Mouse (Mus musculus): ENCODE data around the gene Ajuba.

The Ajuba gene

DNA sequence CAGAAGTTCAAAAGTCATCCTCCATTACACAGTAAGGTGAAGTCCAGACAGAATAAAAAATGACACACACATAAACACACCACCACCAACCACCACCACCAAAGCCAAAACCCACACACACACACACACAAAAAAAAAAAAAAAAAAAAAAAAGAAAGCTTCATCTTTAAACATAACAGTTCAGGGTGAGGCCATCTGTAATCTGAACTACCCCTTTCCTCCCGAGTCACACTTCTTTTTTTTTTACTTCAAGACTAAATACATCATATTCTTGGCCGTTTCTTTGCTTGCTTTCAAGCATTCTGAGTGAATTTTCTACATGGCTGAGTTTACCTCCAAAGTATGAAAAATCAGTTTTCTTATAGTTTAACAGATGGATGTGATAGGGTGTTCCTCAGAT, 24.2 kb upstream of the Ajuba start:
- no peaks in the 10 kb centered on the region for H3K9me3 ChIP-seq (ENCODE audit: low read length)
- H3K4me1 ChIP-seq (replicated peaks; ENCODE audit: low read depth, low read length) = peaks cover 36% of the 10 kb centered on the region
- H3K27me3 ChIP-seq (ENCODE audit: insufficient read depth, low read length) = no peaks in the 10 kb centered on the region
- H3K36me3 ChIP-seq (ENCODE audit: insufficient read depth, low read length) = peaks cover 6% of the 10 kb centered on the region; the same call in 1 of the 2 replicates
- no peak overlapping the region for H3K4me3 ChIP-seq (replicated peaks; ENCODE audit: low read length)
- TF ChIP-seq POU5F1 (IDR thresholded peaks at IDR 0.05; ENCODE audit: borderline replicate concordance, low read length) (no peak), NANOG (IDR thresholded peaks at IDR 0.05; ENCODE audit: borderline replicate concordance, low read length) (no peak), CTCF (conservative IDR thresholded peaks at IDR 0.05; ENCODE audit: low read length) (no peak)

DNA sequence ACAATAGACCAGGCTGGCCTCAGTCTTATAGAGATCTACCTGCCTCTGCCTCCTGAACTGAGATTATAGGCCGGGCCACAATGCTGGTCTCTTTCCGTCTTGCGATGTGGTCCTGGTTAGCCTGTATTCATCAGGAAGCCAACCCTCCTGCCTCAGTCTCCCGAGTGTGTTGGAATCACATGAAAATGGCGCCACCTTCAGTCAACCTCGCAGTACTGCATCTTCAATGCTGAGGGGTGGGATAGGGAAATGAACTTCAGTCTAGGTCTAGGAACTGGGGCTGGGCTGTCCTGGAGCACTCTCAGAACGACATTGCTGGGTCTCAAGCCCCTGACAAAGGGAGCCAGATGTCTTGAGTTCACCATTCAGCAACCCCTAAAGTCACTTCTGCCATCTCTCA, 19.7 kb upstream of the Ajuba start:
- no peaks in the 10 kb centered on the region for H3K9me3 ChIP-seq (ENCODE audit: low read length)
- peaks cover 40% of the 10 kb centered on the region for H3K4me1 ChIP-seq (replicated peaks; ENCODE audit: low read depth, low read length)
- H3K27me3 ChIP-seq (ENCODE audit: insufficient read depth, low read length) = peaks cover 14% of the 10 kb centered on the region
- H3K4me3 ChIP-seq (replicated peaks; ENCODE audit: low read length) = no peak overlapping the region
- peaks cover 6% of the 10 kb centered on the region; the same call in 1 of the 2 replicates for H3K36me3 ChIP-seq (ENCODE audit: insufficient read depth, low read length)
- TF ChIP-seq NANOG (IDR thresholded peaks at IDR 0.05; ENCODE audit: borderline replicate concordance, low read length) (no peak), CTCF (conservative IDR thresholded peaks at IDR 0.05; ENCODE audit: low read length) (peak; percentile 59)

DNA sequence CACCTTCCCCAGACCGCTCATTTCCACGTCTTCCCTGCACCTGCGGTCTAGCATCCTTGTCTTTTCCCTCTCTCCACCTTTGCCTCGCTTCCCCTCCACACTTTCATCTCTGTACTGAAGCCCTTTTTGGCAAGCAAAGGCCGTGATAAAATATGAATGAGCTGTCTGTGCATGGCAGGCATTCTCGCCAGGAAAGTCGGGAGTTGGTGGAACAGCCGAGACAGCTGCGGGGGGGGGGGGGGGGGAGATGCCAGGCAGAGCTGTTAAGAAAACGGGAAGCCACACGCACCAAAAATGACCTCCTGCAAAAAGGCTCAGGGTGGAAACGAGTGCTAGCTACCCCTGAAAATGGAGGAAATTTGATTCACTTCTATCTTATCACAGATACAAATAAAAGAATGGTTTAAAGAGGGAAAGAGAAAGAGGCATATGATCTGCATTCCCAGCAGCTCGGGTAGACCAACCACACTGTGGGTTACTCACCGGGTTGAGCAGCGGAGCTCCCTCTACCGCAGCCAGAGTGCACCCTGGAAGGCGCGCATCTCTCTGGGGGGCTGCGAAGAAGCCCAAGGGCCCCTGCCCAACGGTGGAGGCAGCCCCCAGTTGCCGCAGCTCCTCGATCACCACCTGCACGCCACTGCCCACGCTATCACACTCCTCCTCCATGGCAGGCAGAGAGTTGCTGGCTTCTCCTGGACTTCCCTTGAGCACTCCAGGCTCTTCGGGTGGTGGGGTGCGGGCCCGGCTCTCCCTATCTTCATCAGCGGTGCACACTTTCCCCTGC, 17.5 kb upstream of the Ajuba start:
- Histone ChIP-seq H3K9me3 (ENCODE audit: low read length) (no peaks in the 10 kb centered on the region), H3K36me3 (ENCODE audit: insufficient read depth, low read length) (peaks cover 13% of the 10 kb centered on the region), H3K27me3 (ENCODE audit: insufficient read depth, low read length) (peaks cover 14% of the 10 kb centered on the region), H3K4me1 (replicated peaks; ENCODE audit: low read depth, low read length) (peaks cover 53% of the 10 kb centered on the region), H3K4me3 (replicated peaks; ENCODE audit: low read length) (peak overlapping the region; percentile 77)
- TF ChIP-seq POU5F1 (IDR thresholded peaks at IDR 0.05; ENCODE audit: borderline replicate concordance, low read length) = no peak
- no peak for TF ChIP-seq CTCF (conservative IDR thresholded peaks at IDR 0.05; ENCODE audit: low read length)
- no peak for TF ChIP-seq NANOG (IDR thresholded peaks at IDR 0.05; ENCODE audit: borderline replicate concordance, low read length)

DNA sequence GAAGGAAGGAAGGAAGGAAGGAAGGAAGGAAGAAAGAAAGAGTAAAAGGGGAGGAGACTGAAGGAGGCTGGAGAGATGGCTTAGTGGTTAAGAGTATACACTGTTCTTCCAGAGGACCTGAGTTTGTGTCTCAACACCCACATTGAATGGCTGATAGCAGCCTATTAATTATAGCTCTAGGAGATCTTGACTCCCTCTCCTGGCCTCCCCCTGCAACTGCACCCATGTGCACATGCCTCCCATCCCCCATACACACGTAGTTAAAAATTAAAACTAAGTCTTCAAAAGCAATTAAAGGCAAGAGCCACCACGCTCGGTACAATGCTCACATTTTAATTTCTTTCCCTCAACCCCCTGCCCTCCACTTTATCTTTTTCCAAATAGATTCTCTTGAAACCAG, 16.7 kb upstream of the Ajuba start:
- Histone ChIP-seq H3K9me3 (ENCODE audit: low read length) (no peaks in the 10 kb centered on the region), H3K4me1 (replicated peaks; ENCODE audit: low read depth, low read length) (peaks cover 53% of the 10 kb centered on the region), H3K4me3 (replicated peaks; ENCODE audit: low read length) (0 out of 2 replicates have a peak overlapping the region, but pooled peaks have one; percentile 77), H3K27me3 (ENCODE audit: insufficient read depth, low read length) (peaks cover 14% of the 10 kb centered on the region), H3K36me3 (ENCODE audit: insufficient read depth, low read length) (peaks cover 9% of the 10 kb centered on the region)
- no peak for TF ChIP-seq POU5F1 (IDR thresholded peaks at IDR 0.05; ENCODE audit: borderline replicate concordance, low read length)
- peak; percentile 59 for TF ChIP-seq CTCF (conservative IDR thresholded peaks at IDR 0.05; ENCODE audit: low read length)

DNA sequence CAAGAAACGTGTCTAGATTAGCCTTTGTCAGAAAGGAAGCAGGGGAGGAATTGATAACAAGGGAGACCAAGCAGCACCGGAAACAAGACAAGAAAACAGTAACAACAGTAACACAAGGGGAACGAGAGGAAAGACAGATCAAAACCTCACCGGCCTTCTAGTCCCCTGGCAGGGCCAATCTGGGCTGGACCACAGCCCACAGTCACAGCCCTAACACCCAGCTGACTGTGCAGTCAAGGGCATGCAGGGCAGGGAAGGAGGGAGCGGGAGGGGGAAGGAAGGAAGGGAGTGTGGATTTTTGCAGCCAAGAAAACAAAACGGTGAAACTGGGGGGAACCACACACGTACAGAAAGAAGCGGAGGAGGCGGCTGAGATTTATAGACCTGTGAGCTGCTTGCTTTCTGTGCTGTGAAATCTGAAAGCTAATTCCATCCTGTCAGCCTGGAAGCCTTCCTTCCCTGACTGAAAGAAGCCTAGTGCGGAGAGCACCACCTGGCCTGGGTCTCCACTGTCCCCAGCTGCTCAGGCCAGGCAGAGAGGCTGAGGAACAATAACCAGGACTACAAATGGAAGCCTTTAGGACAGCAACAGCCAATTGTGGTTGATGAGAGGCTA, 15.1 kb upstream of the Ajuba start:
- H3K9me3 ChIP-seq (ENCODE audit: low read length) = no peaks in the 10 kb centered on the region
- H3K27me3 ChIP-seq (ENCODE audit: insufficient read depth, low read length) = peaks cover 14% of the 10 kb centered on the region
- peaks cover 7% of the 10 kb centered on the region; the same call in 1 of the 2 replicates for H3K36me3 ChIP-seq (ENCODE audit: insufficient read depth, low read length)
- no peak overlapping the region for H3K4me3 ChIP-seq (replicated peaks; ENCODE audit: low read length)
- H3K4me1 ChIP-seq (replicated peaks; ENCODE audit: low read depth, low read length) = peaks cover 59% of the 10 kb centered on the region
- TF ChIP-seq POU5F1 (IDR thresholded peaks at IDR 0.05; ENCODE audit: borderline replicate concordance, low read length) = no peak
- TF ChIP-seq NANOG (IDR thresholded peaks at IDR 0.05; ENCODE audit: borderline replicate concordance, low read length) = no peak
- no peak for TF ChIP-seq CTCF (conservative IDR thresholded peaks at IDR 0.05; ENCODE audit: low read length)

DNA sequence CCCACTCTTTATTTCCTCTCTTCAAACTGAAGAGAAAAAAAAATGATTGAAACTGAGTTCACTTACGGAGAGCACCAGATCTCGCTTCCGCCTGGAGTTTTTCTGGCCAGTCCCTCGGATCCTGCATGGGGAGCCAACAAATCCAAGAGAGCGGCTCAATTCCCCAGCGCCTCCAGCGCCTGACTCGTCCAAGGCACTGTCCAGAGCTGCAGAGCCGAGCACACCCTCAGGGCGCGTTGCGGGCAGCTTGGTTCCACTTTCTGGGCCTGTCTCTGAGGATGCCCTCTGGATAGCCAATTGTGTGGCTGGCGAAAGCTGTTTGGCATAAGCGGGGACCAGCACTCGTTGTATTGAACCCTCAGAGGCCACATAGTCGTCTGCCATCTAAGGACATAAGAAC, 13.7 kb upstream of the Ajuba start:
- Histone ChIP-seq H3K4me3 (replicated peaks; ENCODE audit: low read length) (peak overlapping the region; percentile 61), H3K4me1 (replicated peaks; ENCODE audit: low read depth, low read length) (peaks cover 57% of the 10 kb centered on the region), H3K9me3 (ENCODE audit: low read length) (no peaks in the 10 kb centered on the region), H3K27me3 (ENCODE audit: insufficient read depth, low read length) (peaks cover 14% of the 10 kb centered on the region), H3K36me3 (ENCODE audit: insufficient read depth, low read length) (peaks cover 7% of the 10 kb centered on the region; the same call in 1 of the 2 replicates)
- TF ChIP-seq NANOG (IDR thresholded peaks at IDR 0.05; ENCODE audit: borderline replicate concordance, low read length) = no peak
- no peak for TF ChIP-seq CTCF (conservative IDR thresholded peaks at IDR 0.05; ENCODE audit: low read length)
- no peak for TF ChIP-seq POU5F1 (IDR thresholded peaks at IDR 0.05; ENCODE audit: borderline replicate concordance, low read length)

DNA sequence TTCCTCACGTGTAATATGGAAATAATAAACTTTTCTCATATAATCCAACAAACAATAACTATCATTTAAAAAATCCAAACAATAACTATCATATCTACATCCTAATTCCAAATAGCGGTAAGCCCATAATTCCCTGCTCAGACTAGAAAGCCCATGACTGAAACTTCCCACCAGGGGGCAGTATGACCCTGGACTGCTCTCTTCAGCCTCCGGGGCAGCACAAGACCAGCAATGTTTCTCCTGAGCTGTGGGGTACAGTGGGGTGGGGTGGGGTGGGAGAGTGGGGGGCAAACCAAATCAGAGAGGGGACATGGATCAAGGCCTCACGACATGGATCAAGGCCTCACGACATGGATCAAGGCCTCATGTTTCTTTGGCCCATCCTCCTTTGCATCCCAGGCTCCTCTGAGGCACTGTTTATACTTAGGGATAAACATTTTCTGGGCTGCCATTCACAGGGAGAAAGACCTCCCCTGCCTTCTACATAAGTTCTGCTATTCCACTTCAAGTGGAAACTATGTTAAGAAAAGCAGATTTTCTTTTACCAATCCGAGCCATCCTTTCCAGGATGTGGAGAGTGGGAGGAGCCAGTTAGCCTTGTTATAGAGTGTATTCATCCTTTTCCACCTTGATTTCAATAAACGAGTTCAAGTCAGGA, 6.5 kb upstream of the Ajuba start:
- peaks cover 10% of the 10 kb centered on the region for H3K36me3 ChIP-seq (ENCODE audit: insufficient read depth, low read length)
- no peaks in the 10 kb centered on the region for H3K9me3 ChIP-seq (ENCODE audit: low read length)
- TF ChIP-seq NANOG (IDR thresholded peaks at IDR 0.05; ENCODE audit: borderline replicate concordance, low read length) = no peak
- no peak for TF ChIP-seq POU5F1 (IDR thresholded peaks at IDR 0.05; ENCODE audit: borderline replicate concordance, low read length)
- peak; percentile 63 for TF ChIP-seq CTCF (conservative IDR thresholded peaks at IDR 0.05; ENCODE audit: low read length)
- no peak overlapping the region for H3K4me3 ChIP-seq (replicated peaks; ENCODE audit: low read length)
- H3K27me3 ChIP-seq (ENCODE audit: insufficient read depth, low read length) = no peaks in the 10 kb centered on the region
- peaks cover 53% of the 10 kb centered on the region for H3K4me1 ChIP-seq (replicated peaks; ENCODE audit: low read depth, low read length)

DNA sequence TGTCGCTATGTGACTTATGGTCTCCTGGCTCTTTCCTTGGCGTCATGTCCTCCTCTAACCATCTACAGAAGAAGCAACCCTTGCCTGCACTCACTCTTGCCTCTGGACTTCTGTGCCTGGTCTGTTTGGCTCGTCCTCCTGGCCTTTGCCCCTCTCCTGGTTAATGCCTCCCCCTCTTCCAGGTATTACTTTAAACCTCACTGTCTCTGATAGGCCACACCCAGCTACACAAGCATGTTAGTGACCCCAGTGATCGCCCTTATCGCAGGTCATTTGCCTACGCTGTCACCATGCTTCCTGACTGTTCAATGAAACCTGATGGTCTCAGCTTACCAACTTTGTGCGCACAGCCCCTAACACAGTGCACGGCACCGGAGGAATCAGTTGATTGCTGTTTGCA, 5.2 kb upstream of the Ajuba start:
- no peaks in the 10 kb centered on the region for H3K27me3 ChIP-seq (ENCODE audit: insufficient read depth, low read length)

More for the DNA sequence above, 5.2 kb upstream of the Ajuba start:
- peaks cover 10% of the 10 kb centered on the region for H3K36me3 ChIP-seq (ENCODE audit: insufficient read depth, low read length)
- TF ChIP-seq CTCF (conservative IDR thresholded peaks at IDR 0.05; ENCODE audit: low read length) = no peak
- TF ChIP-seq NANOG (IDR thresholded peaks at IDR 0.05; ENCODE audit: borderline replicate concordance, low read length) = no peak
- no peak for TF ChIP-seq POU5F1 (IDR thresholded peaks at IDR 0.05; ENCODE audit: borderline replicate concordance, low read length)
- H3K4me3 ChIP-seq (replicated peaks; ENCODE audit: low read length) = no peak overlapping the region
- H3K9me3 ChIP-seq (ENCODE audit: low read length) = no peaks in the 10 kb centered on the region
- H3K4me1 ChIP-seq (replicated peaks; ENCODE audit: low read depth, low read length) = peaks cover 59% of the 10 kb centered on the region

Data from E14TG2a.4 (cell line).